Mouse (Mus musculus): ENCODE measurements around the gene Mdfi. TPM values are rescaled to one million over a fixed set of nuclear protein-coding genes. Genes with fewer than 3 reads are reported as not detected.

The Mdfi gene
- total and polyA plus RNA-seq, 2 experiments, result 0.65 to 2.9 TPM

- 88% methylated on average over 26 of the region's 26 CpGs for WGBS
- H3K4me3 ChIP-seq (ENCODE audit: insufficient read depth, low read depth, low read length), result no peak overlapping the region
These were observed 42.6 kb upstream of the Mdfi start for GRCm38 (mm10) chr17:47876776-47877714.

DNA sequence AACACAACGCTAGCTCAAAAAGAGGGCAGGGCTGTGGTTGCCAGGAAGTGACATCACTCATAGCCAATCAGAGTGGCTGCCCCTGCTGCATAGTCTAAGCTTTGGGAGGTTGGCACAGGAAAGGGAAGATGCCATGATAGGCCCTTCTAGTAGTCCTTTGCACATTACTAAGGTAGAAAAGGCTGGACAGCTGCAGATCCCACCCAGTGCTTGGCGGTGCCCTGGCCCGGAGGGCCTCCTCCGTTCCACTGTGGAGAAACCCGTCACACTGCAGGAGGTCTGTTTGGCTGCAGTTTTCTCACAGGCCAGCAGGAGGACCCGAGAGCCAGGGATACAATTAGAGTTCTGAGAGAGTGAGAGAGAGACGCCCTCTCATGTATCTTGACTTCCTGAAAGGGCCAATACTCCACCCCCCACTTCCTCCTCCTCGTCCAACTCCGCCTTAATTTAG, 38.9 kb upstream of the Mdfi start:
- H3K79me2 ChIP-seq (ENCODE audit: control insufficient read depth, insufficient read depth, low read length), result no peaks in the 10 kb centered on the region
- no peaks in the 10 kb centered on the region for H3K4me1 ChIP-seq (ENCODE audit: control insufficient read depth, insufficient read depth, low read length)
- H3K27ac ChIP-seq (replicated peaks; ENCODE audit: insufficient read depth, low read depth, low read length), result no peak overlapping the region
- H3K4me3 ChIP-seq (ENCODE audit: insufficient read depth, low read depth, low read length), result 0 out of 2 replicates have a peak overlapping the region, but pooled peaks have one; percentile 19
- peak; percentile 86 for TF ChIP-seq CTCF (IDR thresholded peaks at IDR 0.05; ENCODE audit: low read depth, low read length)
- TF ChIP-seq POLR2A (IDR thresholded peaks at IDR 0.05; ENCODE audit: extremely low read depth, insufficient read depth, low read length), result no peak
- H3K9ac ChIP-seq (ENCODE audit: low read depth, low read length), result no peak overlapping the region
- H3K36me3 ChIP-seq (ENCODE audit: control insufficient read depth, insufficient read depth, low read length), result 0 out of 2 replicates have a peak, but pooled peaks cover 2% of the 10 kb centered on the region
- WGBS, result 29% methylated on average over 9 of the region's 9 CpGs
- DNase-seq (ENCODE audit: extremely low read depth, low read depth, low spot score), result peak; percentile 26
- no peaks in the 10 kb centered on the region for H3K27me3 ChIP-seq (ENCODE audit: control insufficient read depth, insufficient read depth, low read length)

More at GRCm38 (mm10) chr17:47876776-47877714, 42.6 kb upstream of the Mdfi start:
- no peaks in the 10 kb centered on the region for H3K27me3 ChIP-seq (ENCODE audit: control insufficient read depth, insufficient read depth, low read length)
- H3K36me3 ChIP-seq (ENCODE audit: control insufficient read depth, insufficient read depth, low read length), result no peaks in the 10 kb centered on the region
- no peak for DNase-seq (ENCODE audit: extremely low read depth, low read depth, low spot score)
- no peak overlapping the region for H3K27ac ChIP-seq (replicated peaks; ENCODE audit: insufficient read depth, low read depth, low read length)
- no peak overlapping the region for H3K9ac ChIP-seq (ENCODE audit: low read depth, low read length)
- no peaks in the 10 kb centered on the region for H3K4me1 ChIP-seq (ENCODE audit: control insufficient read depth, insufficient read depth, low read length)
- TF ChIP-seq CTCF (IDR thresholded peaks at IDR 0.05; ENCODE audit: low read depth, low read length) (no peak), POLR2A (IDR thresholded peaks at IDR 0.05; ENCODE audit: extremely low read depth, insufficient read depth, low read length) (no peak)
- no peaks in the 10 kb centered on the region for H3K79me2 ChIP-seq (ENCODE audit: control insufficient read depth, insufficient read depth, low read length)

GRCm38 (mm10) chr17:47872311-47873011, 38.0 kb upstream of the Mdfi start:
- Histone ChIP-seq H3K4me1 (ENCODE audit: control insufficient read depth, insufficient read depth, low read length) (no peaks in the 10 kb centered on the region), H3K27ac (replicated peaks; ENCODE audit: insufficient read depth, low read depth, low read length) (no peak overlapping the region), H3K27me3 (ENCODE audit: control insufficient read depth, insufficient read depth, low read length) (no peaks in the 10 kb centered on the region), H3K79me2 (ENCODE audit: control insufficient read depth, insufficient read depth, low read length) (no peaks in the 10 kb centered on the region), H3K4me3 (ENCODE audit: insufficient read depth, low read depth, low read length) (no peak overlapping the region), H3K9ac (ENCODE audit: low read depth, low read length) (no peak overlapping the region), H3K36me3 (ENCODE audit: control insufficient read depth, insufficient read depth, low read length) (0 out of 2 replicates have a peak, but pooled peaks cover 2% of the 10 kb centered on the region)
- TF ChIP-seq POLR2A (IDR thresholded peaks at IDR 0.05; ENCODE audit: extremely low read depth, insufficient read depth, low read length), result no peak
- TF ChIP-seq CTCF (IDR thresholded peaks at IDR 0.05; ENCODE audit: low read depth, low read length), result no peak
- DNase-seq (ENCODE audit: extremely low read depth, low read depth, low spot score), result no peak
- 97% methylated on average over 31 of the region's 31 CpGs for WGBS

GRCm38 (mm10) chr17:47869874-47870273, 35.4 kb upstream of the Mdfi start:
- no peaks in the 10 kb centered on the region for H3K4me1 ChIP-seq (ENCODE audit: control insufficient read depth, insufficient read depth, low read length)
- H3K36me3 ChIP-seq (ENCODE audit: control insufficient read depth, insufficient read depth, low read length), result 0 out of 2 replicates have a peak, but pooled peaks cover 2% of the 10 kb centered on the region
- TF ChIP-seq CTCF (IDR thresholded peaks at IDR 0.05; ENCODE audit: low read depth, low read length), result no peak
- no peak for TF ChIP-seq POLR2A (IDR thresholded peaks at IDR 0.05; ENCODE audit: extremely low read depth, insufficient read depth, low read length)
- no peak overlapping the region for H3K9ac ChIP-seq (ENCODE audit: low read depth, low read length)
- no peaks in the 10 kb centered on the region for H3K79me2 ChIP-seq (ENCODE audit: control insufficient read depth, insufficient read depth, low read length)
- no peak overlapping the region for H3K27ac ChIP-seq (replicated peaks; ENCODE audit: insufficient read depth, low read depth, low read length)
- H3K4me3 ChIP-seq (ENCODE audit: insufficient read depth, low read depth, low read length), result no peak overlapping the region
- no peak for DNase-seq (ENCODE audit: extremely low read depth, low read depth, low spot score)
- no peaks in the 10 kb centered on the region for H3K27me3 ChIP-seq (ENCODE audit: control insufficient read depth, insufficient read depth, low read length)
- 94% methylated on average over 10 of the region's 10 CpGs for WGBS

GRCm38 (mm10) chr17:47866037-47866436, 31.5 kb upstream of the Mdfi start:
- Histone ChIP-seq H3K36me3 (ENCODE audit: control insufficient read depth, insufficient read depth, low read length) (no peaks in the 10 kb centered on the region), H3K27ac (replicated peaks; ENCODE audit: insufficient read depth, low read depth, low read length) (no peak overlapping the region), H3K4me3 (ENCODE audit: insufficient read depth, low read depth, low read length) (no peak overlapping the region), H3K9ac (ENCODE audit: low read depth, low read length) (no peak overlapping the region), H3K4me1 (ENCODE audit: control insufficient read depth, insufficient read depth, low read length) (no peaks in the 10 kb centered on the region), H3K79me2 (ENCODE audit: control insufficient read depth, insufficient read depth, low read length) (no peaks in the 10 kb centered on the region), H3K27me3 (ENCODE audit: control insufficient read depth, insufficient read depth, low read length) (no peaks in the 10 kb centered on the region)
- DNase-seq (ENCODE audit: extremely low read depth, low read depth, low spot score), result no peak
- TF ChIP-seq POLR2A (IDR thresholded peaks at IDR 0.05; ENCODE audit: extremely low read depth, insufficient read depth, low read length), result no peak
- TF ChIP-seq CTCF (IDR thresholded peaks at IDR 0.05; ENCODE audit: low read depth, low read length), result no peak
- WGBS, result 71% methylated on average over 10 of the region's 10 CpGs
